Mouse (Mus musculus): ENCODE measurements around the gene Ppp6r3.
A peak's percentile ranks its signal among the peaks of the same experiment; 100 is the strongest.
"Not testable (repeated sequence)": the region's sequence is repeated elsewhere in the genome, so short reads cannot be mapped to it uniquely, and the experiment has no call there.

Ppp6r3 gene

DNA sequence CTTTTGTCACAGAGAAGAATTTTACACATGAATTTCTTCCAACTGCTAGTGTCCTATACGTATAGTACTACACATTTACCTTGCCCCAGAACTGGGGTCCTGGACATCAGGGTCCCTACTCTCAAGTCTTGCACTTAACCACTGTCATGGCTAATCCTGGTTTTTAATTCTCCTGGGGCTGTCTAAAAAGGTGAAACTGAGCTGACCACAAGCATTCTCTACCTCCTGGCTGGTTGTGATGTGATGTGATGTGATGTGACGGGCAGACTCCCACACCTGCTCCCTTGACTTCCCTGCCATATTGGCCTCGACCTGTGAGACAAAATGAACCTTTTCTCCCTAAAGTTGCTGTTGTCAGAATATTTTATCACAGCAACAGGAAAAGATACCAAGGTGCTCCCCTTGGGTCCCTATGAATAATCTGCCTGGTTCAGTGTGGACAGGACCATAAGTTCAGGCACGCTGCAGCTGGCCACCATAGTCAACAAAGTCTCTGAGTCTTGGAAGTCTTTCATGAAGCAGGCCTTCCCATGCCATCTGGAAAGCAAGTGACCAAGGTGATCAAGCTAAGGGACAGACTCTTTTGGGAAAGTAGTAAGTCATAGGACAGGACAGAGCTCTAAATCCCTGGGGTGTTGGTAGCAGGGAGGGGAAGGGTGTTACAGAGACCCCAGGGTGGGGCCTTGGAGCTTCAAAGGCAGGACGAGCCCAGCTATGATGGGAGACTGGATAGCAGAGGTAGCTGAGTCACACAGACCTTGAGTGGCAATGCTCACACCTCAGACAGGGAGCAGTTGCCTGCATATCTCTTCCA is 1.1 kb upstream of the Ppp6r3 start:
- DNase-seq (ENCODE audit: low read depth) = no peak

GRCm38 (mm10) chr19:3575276-3575631 is 295 bp downstream of the Ppp6r3 start:
- DNase-seq (ENCODE audit: low read depth) = no peak

GRCm38 (mm10) chr19:3574593-3575094 is 905 bp downstream of the Ppp6r3 start:
- DNase-seq (ENCODE audit: low read depth) = peak; percentile 44

DNA sequence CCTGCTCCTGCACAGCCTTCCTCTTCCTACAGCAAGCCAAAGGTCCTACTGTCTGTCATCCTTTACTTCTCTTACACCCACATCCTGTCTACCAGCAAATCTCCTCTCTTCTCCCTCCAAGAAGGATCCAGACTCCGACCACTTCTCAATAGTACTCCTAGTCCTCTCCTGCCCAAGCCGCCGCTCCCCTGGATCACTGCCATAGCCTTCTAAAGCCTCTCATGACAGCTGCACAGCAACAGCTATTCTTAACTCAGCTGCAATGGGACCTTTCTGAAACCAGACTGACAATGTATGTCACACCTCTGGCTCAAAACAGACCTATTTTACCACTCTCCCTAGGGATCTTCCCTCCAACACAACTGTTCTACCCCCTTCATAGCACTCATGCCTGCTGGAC is 11.2 kb downstream of the Ppp6r3 start:
- DNase-seq (ENCODE audit: low read depth) = no peak

GRCm38 (mm10) chr19:3562752-3563151 is 12.8 kb downstream of the Ppp6r3 start:
- peak; percentile 87 for DNase-seq (ENCODE audit: low read depth)

- no peak for DNase-seq (ENCODE audit: low read depth)
Observed at GRCm38 (mm10) chr19:3562298-3562697, 13.3 kb downstream of the Ppp6r3 start.

DNA sequence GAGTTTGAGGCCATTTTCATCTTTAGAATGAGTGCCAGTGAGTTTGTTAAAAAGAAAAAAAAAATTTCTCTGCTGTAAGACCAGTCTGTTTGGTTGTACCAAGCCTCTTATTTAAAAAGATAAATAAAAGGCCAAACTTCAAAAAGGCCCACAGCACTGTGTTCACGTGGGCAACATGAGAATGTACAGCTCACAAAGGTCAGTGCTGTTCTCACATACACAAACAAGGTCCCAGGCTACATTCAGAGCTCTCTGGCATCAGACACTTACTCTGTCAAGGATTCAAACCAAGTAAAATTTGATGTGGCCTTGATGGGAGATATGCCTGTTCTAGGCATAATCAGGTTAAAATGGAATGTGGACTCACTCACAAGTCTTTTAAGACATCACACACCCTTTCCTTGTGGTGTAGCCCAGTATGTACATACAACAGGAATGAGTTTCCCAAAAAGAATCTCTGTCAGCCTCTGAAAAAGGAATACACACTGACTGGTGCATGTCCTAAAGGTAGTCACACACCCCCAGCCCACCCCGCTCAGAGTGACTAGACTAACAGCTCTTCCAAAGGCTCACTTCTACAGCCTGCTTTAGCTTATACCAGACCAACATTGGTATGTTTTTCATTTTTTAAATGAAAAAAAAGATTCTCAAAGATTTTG is 19.3 kb downstream of the Ppp6r3 start:
- no peak for DNase-seq (ENCODE audit: low read depth)

DNA sequence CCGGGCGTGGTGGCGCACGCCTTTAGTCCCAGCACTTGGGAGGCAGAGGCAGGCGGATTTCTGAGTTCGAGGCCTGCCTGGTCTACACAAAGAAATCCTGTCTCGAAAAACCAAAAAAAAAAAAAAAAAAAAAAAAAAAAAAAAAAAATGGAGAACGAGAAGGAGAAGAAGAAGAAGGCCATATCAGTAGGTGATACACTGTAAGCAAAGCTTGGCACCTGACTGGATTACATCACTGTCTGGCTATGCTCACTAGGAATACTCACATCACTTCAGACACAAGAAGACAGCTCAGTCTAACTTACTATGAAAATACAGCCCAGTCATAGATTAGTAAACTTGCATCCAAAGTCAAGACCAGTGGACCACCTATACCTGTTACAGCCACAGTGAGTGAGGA is 20.8 kb downstream of the Ppp6r3 start:
- no peak for DNase-seq (ENCODE audit: low read depth)

GRCm38 (mm10) chr19:3551573-3552159 is 23.9 kb downstream of the Ppp6r3 start:
- DNase-seq (ENCODE audit: low read depth) = no peak

- DNase-seq (ENCODE audit: low read depth) = no peak
Observed at GRCm38 (mm10) chr19:3550101-3550500, 25.4 kb downstream of the Ppp6r3 start.

DNA sequence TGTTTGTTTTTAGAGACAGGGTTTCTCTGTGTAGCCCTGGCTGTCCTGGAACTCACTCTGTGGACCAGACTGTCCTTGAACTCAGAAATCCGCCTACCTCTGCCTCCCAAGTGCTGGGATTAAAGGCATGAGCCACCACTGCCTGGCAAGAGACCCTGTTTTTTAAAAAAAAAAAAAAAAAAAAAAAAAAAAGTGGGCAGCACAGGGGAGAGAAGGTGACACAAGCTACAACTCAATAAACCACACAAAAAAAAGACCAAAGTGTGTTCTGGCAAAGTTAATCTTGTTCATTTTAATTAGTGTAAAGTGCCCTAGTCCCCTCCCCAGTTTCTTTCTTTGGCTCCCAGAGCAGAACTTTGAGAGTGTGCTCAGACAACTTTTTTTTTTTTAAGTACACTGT is 26.3 kb downstream of the Ppp6r3 start:
- no peak for DNase-seq (ENCODE audit: low read depth)

DNA sequence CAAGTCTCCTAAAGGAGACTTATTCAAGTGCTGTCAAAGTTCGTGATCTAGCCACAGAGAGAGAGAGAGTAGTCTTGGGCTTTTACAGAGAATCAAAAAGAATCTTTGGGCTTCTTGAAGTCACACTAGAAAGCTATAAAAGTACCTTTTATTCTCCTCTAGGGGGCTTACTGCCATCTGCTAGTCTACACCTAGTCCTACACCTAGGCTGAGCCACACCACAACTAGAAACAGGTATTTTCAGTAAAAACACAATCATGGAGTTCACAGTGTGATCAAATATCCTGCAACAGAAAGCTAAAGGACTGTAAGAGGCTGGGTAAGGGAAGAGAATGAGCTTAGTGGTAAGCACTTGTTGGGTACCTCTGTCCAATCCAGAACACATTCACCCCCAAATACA is 27.2 kb downstream of the Ppp6r3 start:
- no peak for DNase-seq (ENCODE audit: low read depth)

DNA sequence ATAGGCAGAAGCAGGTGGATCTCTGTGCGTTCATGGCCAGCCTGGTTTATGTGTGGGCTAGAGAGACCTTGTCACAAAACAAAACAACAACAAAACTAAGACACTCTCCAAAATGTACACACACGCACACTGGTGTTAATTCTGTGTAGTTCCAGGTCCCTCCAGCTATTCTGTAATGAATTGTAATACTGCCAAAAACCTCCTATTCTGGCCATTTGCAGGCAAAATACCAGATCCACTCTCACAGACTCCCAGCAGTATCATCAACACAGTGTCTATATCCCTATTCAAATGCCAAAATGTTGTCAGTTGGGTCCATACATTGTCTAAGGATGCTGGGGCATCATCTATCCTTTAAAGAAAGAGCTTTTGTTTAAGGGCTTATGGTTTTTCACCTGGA is 30.6 kb downstream of the Ppp6r3 start:
- DNase-seq (ENCODE audit: low read depth) = no peak

DNA sequence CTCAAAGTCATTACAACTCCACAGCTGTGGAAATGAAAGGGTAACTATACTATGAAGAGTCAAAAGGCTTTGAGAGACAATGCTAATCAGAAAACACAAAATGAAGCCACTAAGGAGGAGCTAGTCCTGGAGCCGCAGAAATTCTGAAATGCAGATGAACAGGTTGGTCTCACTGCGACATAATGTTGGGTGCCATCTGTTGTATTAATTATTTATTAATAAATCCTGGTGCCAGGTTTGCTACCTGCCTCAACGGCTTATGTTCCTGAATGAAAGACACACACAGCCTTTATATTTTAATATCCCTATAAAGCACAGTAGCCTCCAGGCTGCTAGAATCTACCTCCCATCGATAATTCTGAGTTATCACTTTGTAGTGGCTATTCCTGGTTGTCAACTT is 33.0 kb downstream of the Ppp6r3 start:
- DNase-seq (ENCODE audit: low read depth) = no peak

- no peak for DNase-seq (ENCODE audit: low read depth)
Observed at GRCm38 (mm10) chr19:3540997-3541396, 34.6 kb downstream of the Ppp6r3 start.

GRCm38 (mm10) chr19:3540254-3540653 is 35.3 kb downstream of the Ppp6r3 start:
- DNase-seq (ENCODE audit: low read depth) = no peak

DNA sequence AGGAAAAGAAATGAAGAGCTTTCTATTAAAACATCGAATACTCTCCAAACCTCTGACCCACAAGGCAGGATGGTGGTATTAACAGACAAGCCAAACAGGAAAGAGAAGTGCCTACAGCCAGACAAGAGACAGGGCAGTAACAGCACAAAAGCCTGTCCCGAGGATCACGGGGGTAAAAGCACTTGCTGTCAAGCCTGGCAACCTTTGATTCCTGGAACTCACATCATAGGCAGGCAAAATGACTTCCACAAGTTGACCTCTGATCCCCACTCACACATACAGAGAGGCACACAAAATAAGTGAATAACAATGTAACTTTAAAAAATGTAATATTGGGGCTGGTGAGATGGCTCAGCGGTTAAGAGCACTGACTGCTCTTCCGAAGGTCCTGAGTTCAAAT is 36.1 kb downstream of the Ppp6r3 start:
- DNase-seq (ENCODE audit: low read depth) = no peak

DNA sequence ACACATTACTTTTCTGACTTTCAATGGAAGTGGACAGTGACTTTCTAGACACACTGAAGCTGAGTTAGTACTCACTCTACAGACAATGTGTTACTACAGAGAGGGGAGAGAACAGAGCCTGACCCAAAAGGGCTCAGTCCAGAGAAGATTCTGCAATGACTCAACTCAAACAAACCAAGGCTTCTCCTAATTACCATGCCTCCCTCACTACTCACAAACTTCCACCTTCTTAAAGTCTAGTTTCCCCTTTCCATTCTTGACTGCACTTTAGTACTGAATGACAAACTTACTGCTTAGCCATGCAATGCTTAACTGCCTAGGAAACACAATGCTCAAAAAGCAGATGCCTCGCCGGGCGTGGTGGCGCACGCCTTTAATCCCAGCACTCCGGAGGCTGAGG is 37.9 kb downstream of the Ppp6r3 start:
- DNase-seq (ENCODE audit: low read depth) = no peak

DNA sequence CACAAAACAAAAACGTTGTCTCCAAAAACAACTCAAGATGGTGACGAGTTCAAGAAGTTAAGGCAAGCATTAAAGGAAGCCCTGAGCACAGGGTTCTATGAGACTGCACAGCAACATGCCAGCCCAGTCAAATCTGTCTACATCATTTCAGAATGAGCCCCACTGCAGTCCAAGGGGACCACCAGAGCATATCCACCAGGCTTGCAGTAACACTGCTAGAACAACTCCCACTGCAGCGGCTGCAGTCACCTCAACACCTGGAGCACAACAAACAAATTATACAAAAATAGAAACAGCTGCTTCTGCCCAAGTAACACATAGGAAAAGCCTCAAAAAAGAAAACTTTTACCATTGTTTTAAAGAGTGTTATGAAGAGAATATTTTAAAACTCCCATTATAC is 40.6 kb downstream of the Ppp6r3 start:
- DNase-seq (ENCODE audit: low read depth) = no peak

GRCm38 (mm10) chr19:3533266-3533966 is 42.1 kb downstream of the Ppp6r3 start:
- DNase-seq (ENCODE audit: low read depth) = not testable (repeated sequence)

DNA sequence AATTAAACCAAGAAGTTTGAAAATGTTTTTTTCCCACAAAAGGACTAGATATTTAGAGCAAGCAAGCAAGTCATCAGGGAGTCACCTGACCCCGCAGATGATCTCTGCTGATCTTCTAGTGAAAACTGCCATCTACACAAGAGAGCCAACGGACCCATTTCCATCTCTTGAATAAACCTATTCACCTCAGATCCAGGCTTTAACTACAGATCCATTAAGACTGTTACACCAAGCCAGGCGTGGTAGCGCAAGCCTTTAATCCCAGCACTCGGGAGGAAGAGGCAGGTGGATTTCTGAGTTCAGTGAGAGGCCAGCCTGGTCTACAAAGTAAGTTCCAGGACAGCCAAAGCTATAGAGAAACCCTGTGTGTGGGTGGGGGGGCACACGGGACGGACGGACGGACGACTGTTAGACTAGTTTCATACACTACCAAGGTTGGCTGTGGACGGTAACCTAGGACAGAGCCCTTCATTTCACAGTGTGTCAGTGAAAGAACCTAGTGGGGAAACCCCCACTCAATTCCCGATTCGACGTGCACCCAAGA is 42.8 kb downstream of the Ppp6r3 start:
- no peak for DNase-seq (ENCODE audit: low read depth)

- DNase-seq (ENCODE audit: low read depth) = no peak
Observed at GRCm38 (mm10) chr19:3529781-3530180, 45.8 kb downstream of the Ppp6r3 start.
